Mouse (Mus musculus): ENCODE results near the gene Olfr726. TPM values are rescaled to one million over a fixed set of nuclear protein-coding genes. Genes with fewer than 3 reads are reported as not detected.

Olfr726 gene
- polyA plus RNA-seq (2015; fragmentation: Illumina TruSeq; extraction: RNeasy Lipid Tissue Mini Kit (QIAGEN cat#74804); ENCODE audit: insufficient read depth, low replicate concordance): not detected

DNA sequence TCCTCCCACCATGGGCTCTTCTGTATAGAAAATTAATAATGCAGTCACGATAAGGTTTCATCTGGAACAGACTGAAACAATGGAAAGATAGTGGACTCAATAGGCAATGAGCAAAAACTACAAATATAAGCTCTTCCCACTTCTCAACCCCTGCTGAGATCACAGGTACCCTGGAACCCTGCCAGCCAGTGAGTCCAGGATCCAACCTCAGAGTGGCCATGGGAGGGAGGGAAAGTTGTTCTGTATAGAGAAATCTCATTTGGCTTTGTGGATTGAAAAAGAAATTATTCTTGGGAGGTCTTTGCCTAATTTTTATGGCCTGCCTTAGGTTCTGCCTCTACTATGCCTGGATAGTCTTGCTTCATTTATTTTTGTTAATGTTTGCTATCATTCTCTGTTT, at the start of gene Olfr726:
Olfr726 (minus strand) TSS at position 101 of the 400 bp plus-strand sequence.

DNA sequence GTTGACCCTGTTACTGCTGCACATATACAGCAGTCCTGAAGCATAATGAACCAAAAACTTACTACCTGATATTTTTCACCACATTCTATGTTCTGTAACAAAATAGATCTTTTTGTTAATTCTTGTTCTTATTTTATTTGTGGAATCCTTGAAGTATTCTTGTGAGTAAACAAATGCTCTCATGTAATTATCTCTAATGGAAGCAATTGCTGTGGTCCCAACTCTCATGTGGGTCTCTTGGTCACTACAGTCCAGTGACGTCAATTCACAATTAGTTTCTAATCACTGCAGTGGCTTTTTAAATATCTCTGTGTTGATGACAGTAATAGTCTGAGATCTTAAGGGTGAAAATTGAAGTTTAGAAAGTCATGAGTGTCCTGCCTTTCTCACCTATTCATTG, 32.1 kb upstream of the Olfr726 start, which contains the start of gene Olfr727:
Olfr727 (plus strand) TSS at position 301 of the 400 bp plus-strand sequence.

DNA sequence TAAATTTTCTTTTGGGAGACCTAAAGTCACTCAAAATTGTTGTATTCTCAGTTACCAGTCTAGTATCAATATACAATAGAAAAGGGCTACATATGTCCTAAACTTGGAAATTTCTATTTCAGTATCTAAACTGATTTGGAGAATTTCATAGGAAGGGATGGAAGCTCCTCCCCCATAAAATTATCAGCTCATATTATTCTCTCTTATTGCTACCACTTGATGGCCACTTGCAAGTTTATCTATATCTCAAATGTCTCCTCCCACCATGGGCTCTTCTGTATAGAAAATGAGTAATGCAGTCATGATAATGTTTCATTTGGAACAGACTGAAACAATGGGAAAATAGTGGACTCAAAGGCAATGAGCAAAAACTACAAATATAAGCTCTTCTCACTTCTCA, 50.5 kb downstream of the Olfr726 start, which contains the start of gene Olfr725:
Olfr725 (minus strand) TSS at position 101 of the 400 bp plus-strand sequence.

Other genes with a start within 250 kb of the Olfr726 start
- gene Olfr722, start 189.0 kb downstream of the Olfr726 start, polyA plus RNA-seq (2015; fragmentation: Illumina TruSeq; extraction: RNeasy Lipid Tissue Mini Kit (QIAGEN cat#74804); ENCODE audit: insufficient read depth, low replicate concordance): not detected
- gene Olfr723, start 159.2 kb downstream of the Olfr726 start, polyA plus RNA-seq (2015; fragmentation: Illumina TruSeq; extraction: RNeasy Lipid Tissue Mini Kit (QIAGEN cat#74804); ENCODE audit: insufficient read depth, low replicate concordance): not detected
- not detected for gene Olfr724, start 127.7 kb downstream of the Olfr726 start, polyA plus RNA-seq (2015; fragmentation: Illumina TruSeq; extraction: RNeasy Lipid Tissue Mini Kit (QIAGEN cat#74804); ENCODE audit: insufficient read depth, low replicate concordance)
- gene Olfr725, start 50.6 kb downstream of the Olfr726 start, polyA plus RNA-seq (2015; fragmentation: Illumina TruSeq; extraction: RNeasy Lipid Tissue Mini Kit (QIAGEN cat#74804); ENCODE audit: insufficient read depth, low replicate concordance): not detected
- gene Olfr727, start 32.2 kb upstream of the Olfr726 start, polyA plus RNA-seq (2015; fragmentation: Illumina TruSeq; extraction: RNeasy Lipid Tissue Mini Kit (QIAGEN cat#74804); ENCODE audit: insufficient read depth, low replicate concordance): not detected
- gene Olfr728, start 51.7 kb upstream of the Olfr726 start, polyA plus RNA-seq (2015; fragmentation: Illumina TruSeq; extraction: RNeasy Lipid Tissue Mini Kit (QIAGEN cat#74804); ENCODE audit: insufficient read depth, low replicate concordance): not detected
- not detected for gene Olfr729, start 62.0 kb upstream of the Olfr726 start, polyA plus RNA-seq (2015; fragmentation: Illumina TruSeq; extraction: RNeasy Lipid Tissue Mini Kit (QIAGEN cat#74804); ENCODE audit: insufficient read depth, low replicate concordance)
- not detected for gene Olfr730, start 97.2 kb upstream of the Olfr726 start, polyA plus RNA-seq (2015; fragmentation: Illumina TruSeq; extraction: RNeasy Lipid Tissue Mini Kit (QIAGEN cat#74804); ENCODE audit: insufficient read depth, low replicate concordance)
- gene Olfr731, start 150.9 kb upstream of the Olfr726 start, polyA plus RNA-seq (2015; fragmentation: Illumina TruSeq; extraction: RNeasy Lipid Tissue Mini Kit (QIAGEN cat#74804); ENCODE audit: insufficient read depth, low replicate concordance): not detected
- gene Olfr732, start 193.3 kb upstream of the Olfr726 start, polyA plus RNA-seq (2015; fragmentation: Illumina TruSeq; extraction: RNeasy Lipid Tissue Mini Kit (QIAGEN cat#74804); ENCODE audit: insufficient read depth, low replicate concordance): not detected
- 0.10 TPM for gene Olfr733, start 210.6 kb upstream of the Olfr726 start, polyA plus RNA-seq (2015; fragmentation: Illumina TruSeq; extraction: RNeasy Lipid Tissue Mini Kit (QIAGEN cat#74804); ENCODE audit: insufficient read depth, low replicate concordance)
- gene Olfr734, start 235.8 kb upstream of the Olfr726 start, polyA plus RNA-seq (2015; fragmentation: Illumina TruSeq; extraction: RNeasy Lipid Tissue Mini Kit (QIAGEN cat#74804); ENCODE audit: insufficient read depth, low replicate concordance): not detected